Mouse (Mus musculus): ENCODE measurements at regions not wholly inside any gene's neighbourhood (a gene's known extent, or its start where the extent isn't known, plus 50 kb on each side); places are given as distances from the start of the nearest gene placed in this dataset.

DNA sequence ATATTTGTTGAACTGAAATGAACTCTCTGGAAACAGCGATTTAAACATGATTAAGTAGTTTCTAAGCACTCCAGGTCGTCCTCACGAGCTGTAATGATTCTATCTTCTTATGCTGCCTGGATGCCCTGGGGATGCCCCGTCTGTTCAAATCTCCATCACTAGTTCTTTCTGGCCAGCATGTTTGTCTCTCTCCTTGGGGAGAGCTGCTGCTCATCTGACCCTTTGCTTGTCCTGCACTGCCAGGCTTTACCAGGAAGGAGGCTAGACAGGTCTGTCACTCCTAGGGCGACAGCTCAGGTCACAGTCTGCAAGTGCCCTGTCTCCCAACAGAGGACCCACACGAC, 155.1 kb downstream of the Irx2 start:
- no peak for ATAC-seq (replicated peaks in 1 of 2; ENCODE audit: insufficient read depth in 1 of 2, low FRiP score in 2 of 2, low TSS enrichment in 1 of 2, low read depth in 1 of 2, poor library complexity in 2 of 2, severe bottlenecking in 2 of 2)

DNA sequence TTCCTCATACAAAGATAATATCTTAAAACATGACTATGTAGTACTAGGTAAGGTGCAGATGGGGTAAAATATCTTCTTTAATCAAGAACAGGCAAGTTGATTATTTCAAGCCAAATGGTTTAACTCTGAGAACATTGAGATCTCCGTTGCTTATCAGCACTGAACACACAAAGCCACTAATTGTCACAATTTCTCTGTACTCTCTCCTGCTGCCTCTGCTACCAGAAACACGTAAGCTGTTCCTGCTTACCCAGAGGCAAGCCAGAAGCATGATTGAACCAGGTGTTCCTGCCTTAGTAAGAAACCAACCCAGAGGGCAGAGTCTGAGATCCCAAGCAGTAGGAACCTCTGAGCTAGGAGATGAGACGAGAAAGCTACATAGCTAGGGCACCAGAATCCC, 164.1 kb downstream of the Irx2 start:
- ATAC-seq (replicated peaks in 1 of 2; ENCODE audit: insufficient read depth in 1 of 2, low FRiP score in 2 of 2, low TSS enrichment in 1 of 2, low read depth in 1 of 2, poor library complexity in 2 of 2, severe bottlenecking in 2 of 2): no peak

DNA sequence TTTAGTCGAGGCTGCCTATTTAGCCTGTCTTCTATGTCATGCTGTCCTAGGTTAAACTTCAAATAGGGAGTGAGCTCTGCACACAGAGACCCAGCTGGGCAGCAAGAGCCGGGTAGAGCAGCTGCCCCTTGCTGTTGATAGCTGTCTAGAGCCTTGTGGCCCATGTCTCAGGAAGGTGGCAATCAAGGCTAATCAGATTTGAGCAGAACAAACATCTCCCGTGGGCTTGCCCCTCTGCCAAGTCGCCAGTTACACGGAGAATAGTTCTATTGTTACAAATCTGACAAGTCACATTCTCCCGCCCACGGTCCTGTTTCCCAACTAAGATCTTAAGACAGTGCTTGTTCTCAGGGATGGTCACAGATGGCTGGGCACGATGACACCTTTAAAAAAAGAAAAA, 171.4 kb downstream of the Irx2 start:
- ATAC-seq (replicated peaks in 1 of 2; ENCODE audit: insufficient read depth in 1 of 2, low FRiP score in 2 of 2, low TSS enrichment in 1 of 2, low read depth in 1 of 2, poor library complexity in 2 of 2, severe bottlenecking in 2 of 2): no peak

DNA sequence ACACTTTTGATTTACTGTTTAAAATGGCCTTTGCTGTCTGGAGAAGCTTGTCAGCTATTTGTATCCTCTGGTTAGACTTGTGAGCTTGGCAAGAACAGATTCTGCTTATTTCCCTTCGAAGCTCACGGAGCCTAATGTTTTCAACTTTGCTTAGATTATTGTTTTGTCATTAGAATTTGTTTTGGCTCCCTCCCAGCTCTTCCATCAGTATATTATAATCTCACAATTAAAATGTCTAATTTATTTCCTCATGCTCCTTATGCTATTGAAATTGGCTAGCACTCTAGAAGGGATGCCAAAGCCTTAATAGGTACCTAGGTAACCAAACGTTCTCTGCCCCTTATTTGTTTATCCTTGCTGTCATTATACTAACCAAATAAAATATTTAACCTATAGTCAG, 171.9 kb downstream of the Irx2 start:
- no peak for ATAC-seq (replicated peaks in 1 of 2; ENCODE audit: insufficient read depth in 1 of 2, low FRiP score in 2 of 2, low TSS enrichment in 1 of 2, low read depth in 1 of 2, poor library complexity in 2 of 2, severe bottlenecking in 2 of 2)

DNA sequence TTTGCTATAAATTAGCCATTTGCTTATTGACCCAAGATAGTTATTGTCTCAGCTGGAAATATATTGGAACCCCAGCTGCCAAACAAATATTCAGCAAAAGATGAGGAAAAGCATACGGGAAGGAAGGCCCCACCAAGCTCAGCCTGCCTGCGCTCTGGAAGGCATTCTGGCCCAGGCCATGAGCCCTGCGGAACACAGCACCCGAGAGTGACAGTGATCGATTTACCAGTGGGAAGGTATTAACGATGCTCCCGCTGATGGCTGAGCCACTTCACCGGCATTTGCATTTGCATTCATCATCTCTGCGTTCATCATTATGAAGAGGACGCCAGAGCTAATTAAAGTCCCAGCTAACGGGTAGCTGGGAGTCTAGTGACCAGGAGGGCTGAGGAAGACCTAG, 174.8 kb downstream of the Irx2 start:
- ATAC-seq (replicated peaks in 1 of 2; ENCODE audit: insufficient read depth in 1 of 2, low FRiP score in 2 of 2, low TSS enrichment in 1 of 2, low read depth in 1 of 2, poor library complexity in 2 of 2, severe bottlenecking in 2 of 2): no peak

DNA sequence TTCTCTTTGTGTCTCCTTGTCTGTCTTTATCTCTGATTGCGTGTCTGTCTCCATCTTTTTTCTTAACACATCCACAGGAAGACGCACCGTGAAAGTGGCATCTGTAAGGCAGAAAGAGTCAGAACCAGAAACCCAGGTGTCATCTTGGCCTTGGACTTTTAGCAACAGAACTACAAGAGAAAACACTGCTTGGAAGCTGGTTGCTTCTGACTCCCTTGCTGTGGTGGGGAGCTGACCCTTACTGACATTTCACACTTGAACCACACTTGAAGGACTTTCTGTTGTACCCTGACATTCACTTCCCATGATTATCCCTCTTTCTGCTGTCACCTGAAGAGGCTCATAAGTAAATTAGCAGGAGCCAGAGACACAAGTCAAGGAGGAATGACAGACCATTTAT, 180.6 kb downstream of the Irx2 start:
- ATAC-seq (replicated peaks in 1 of 2; ENCODE audit: insufficient read depth in 1 of 2, low FRiP score in 2 of 2, low TSS enrichment in 1 of 2, low read depth in 1 of 2, poor library complexity in 2 of 2, severe bottlenecking in 2 of 2): no peak

DNA sequence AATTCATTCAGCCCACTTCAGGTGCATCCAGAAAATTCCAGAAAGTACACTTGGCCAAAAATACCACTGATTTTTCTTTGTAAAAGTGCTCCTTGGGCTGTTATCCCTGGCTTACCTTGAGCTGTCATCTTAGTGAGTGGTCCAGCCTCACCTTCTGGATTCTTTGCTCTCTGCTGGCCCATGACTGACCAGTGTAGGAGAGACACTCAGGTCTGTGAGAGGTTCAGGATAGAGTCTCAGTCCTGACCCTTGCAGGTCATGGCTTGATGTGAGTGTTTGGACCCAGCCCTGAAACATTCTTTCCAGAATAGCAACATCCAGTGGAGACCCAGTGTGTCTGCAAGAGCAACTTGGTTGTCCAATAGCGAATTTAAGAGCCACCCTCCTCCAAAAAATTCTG, 182.0 kb downstream of the Irx2 start:
- no peak for ATAC-seq (replicated peaks in 1 of 2; ENCODE audit: insufficient read depth in 1 of 2, low FRiP score in 2 of 2, low TSS enrichment in 1 of 2, low read depth in 1 of 2, poor library complexity in 2 of 2, severe bottlenecking in 2 of 2)

DNA sequence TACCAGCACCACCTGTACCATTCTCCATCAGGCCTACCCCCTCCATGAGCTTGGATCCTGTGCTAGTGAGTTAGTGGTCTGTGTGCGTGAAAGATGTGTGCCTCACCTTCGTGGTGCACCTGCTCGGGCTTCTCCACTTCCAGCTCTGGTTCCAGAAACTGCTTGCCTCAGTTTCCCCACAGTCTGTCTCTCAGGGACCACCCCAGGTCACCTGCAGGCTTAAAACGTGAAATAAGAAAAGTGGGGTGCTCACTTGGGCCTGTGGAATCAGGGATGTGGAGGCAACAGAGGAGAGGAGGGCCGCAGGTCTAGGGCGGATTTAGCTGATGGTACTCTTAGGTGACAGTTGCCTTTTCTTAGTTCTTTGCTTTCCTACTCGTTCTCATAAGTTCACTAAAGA, 186.0 kb downstream of the Irx2 start:
- no peak for ATAC-seq (replicated peaks in 1 of 2; ENCODE audit: insufficient read depth in 1 of 2, low FRiP score in 2 of 2, low TSS enrichment in 1 of 2, low read depth in 1 of 2, poor library complexity in 2 of 2, severe bottlenecking in 2 of 2)

DNA sequence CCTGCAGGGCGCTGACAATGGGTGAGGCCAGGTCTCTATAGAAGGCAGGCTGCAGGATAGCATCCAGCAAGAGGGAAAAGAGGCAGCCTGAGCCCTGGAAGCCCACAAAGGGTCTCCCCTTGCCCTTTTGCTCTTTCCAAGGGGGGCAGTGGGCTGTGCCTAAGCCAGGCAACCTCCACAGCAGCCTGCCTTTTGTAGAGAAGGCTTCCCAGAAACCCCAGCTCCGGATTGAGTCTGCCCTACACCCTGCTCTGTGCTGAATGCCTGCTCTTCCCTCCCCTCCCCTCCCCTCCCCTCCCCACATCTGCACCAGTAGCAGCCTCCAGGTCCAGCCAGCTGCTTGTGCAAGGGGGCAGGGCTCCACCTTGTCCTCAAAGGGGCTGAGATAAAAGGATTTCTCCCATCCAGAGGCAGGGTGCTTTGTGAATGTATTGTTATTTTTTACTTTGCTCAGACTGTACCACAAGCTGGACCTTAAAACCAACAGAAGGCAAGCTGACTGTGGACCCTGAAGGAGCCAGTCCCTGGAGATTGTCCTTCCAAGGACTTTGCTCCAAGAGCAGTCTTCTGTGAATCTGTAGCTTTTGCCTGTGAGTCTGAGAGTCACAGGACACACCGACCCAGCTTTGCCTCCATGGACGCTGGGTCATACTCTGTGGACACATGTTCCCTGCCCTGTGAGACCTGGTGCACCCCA, 186.8 kb downstream of the Irx2 start:
- ATAC-seq (replicated peaks in 1 of 2; ENCODE audit: insufficient read depth in 1 of 2, low FRiP score in 2 of 2, low TSS enrichment in 1 of 2, low read depth in 1 of 2, poor library complexity in 2 of 2, severe bottlenecking in 2 of 2): no peak

DNA sequence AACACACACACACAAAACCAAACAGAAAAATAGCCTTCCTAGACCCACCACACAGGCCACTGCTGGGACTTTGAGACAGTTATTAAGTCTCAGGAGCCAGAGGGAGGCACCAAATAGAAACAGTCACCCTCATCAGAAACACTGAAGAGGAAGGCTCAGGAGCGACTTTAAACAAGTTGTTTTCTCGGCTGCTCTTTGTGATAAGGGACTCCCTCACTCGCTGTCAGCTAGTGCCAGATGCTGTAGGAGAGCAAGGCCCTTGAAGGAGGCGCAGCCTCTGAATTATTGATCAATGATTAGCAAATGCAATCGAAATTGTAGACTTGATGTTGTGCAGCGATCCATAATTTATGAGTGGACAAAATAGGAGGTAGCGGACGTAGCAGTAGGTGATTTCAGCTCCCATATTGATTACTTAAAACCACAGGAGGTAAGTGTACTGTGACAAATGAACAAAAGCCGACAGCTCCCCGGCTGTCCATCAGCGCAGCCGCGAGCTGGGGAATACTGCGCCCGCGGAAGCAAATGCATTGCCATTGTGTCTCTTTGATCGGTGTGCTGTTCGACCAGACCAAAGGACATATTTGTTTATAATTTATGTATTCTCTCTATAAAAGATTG, 187.4 kb downstream of the Irx2 start:
- no peak for ATAC-seq (replicated peaks in 1 of 2; ENCODE audit: insufficient read depth in 1 of 2, low FRiP score in 2 of 2, low TSS enrichment in 1 of 2, low read depth in 1 of 2, poor library complexity in 2 of 2, severe bottlenecking in 2 of 2)

DNA sequence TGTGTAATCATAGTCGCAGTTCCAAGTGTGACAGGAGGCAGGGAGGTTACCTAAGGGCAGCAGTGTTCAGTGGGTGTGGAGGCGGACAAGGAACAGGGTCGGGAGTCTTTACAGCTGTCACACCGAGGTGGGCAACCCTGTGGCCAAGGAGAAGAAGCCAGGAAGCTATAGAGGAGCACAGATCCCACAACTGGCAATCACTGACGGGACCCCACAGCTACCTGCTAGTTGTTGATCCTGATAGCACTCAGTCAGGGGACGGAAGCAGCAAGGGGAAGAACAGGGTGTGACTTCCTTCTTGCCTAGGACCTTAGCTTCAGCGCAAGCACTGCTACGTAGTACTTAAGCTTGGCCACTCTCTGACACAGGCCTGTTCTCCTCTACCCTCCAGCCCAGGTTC, 188.2 kb downstream of the Irx2 start:
- ATAC-seq (replicated peaks in 1 of 2; ENCODE audit: insufficient read depth in 1 of 2, low FRiP score in 2 of 2, low TSS enrichment in 1 of 2, low read depth in 1 of 2, poor library complexity in 2 of 2, severe bottlenecking in 2 of 2): no peak

DNA sequence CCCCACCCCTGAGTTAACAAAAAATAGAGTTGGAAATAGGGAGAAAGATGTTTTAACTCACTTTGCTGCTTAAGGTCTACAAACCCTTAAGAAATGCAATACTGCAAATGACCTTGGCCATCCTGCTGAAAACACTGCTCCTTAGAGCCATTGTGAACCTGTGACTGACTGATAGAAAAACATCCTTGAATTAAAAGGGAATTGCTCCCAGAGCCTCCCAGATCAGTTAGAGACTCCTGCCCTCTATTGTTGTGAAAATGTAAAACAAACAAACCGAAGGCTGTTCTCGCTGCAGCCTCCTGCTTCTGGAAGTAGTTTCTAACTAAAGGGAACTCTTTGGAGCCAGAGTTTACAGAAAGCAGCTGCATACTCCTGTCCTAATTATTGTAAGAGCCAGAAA, 188.9 kb downstream of the Irx2 start:
- no peak for ATAC-seq (replicated peaks in 1 of 2; ENCODE audit: insufficient read depth in 1 of 2, low FRiP score in 2 of 2, low TSS enrichment in 1 of 2, low read depth in 1 of 2, poor library complexity in 2 of 2, severe bottlenecking in 2 of 2)

DNA sequence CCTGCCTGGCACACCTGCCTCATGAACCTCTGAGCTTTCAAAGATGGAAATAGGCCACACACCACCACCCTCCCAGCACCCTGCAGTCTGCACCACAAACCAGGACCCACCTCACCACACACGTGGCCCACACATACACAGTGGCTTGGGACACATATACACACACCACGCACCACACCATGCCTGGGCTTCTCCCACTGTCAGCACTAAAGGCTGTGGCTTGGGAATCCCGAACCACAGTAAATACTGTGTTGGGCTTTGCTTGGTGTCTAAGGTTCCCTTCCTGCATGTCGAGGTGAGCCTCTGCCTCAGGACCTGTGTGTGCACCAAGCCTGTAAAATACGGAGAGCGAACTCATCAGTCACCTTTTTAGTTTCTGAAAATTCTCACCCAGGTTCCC, 189.3 kb downstream of the Irx2 start:
- ATAC-seq (replicated peaks in 1 of 2; ENCODE audit: insufficient read depth in 1 of 2, low FRiP score in 2 of 2, low TSS enrichment in 1 of 2, low read depth in 1 of 2, poor library complexity in 2 of 2, severe bottlenecking in 2 of 2): no peak

DNA sequence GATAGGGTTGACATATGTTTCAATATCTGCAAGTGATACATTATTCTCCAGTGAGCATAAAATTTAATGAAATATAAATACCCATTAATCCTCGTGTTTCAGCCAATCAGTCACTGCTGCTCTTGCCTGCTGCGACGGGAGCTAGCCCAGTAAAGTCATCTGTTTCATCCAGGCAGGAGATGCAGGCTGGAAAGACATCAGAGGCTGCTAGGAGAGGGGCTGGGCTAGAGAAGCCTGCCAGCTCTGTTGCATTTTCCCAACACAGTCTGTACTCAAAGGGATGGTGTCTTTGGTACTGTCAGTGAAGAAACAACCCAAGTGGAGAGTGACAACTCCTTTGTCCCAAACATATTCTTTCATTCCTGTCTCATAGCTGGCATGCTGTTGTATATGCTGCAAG, 198.0 kb downstream of the Irx2 start:
- no peak for ATAC-seq (replicated peaks in 1 of 2; ENCODE audit: insufficient read depth in 1 of 2, low FRiP score in 2 of 2, low TSS enrichment in 1 of 2, low read depth in 1 of 2, poor library complexity in 2 of 2, severe bottlenecking in 2 of 2)

DNA sequence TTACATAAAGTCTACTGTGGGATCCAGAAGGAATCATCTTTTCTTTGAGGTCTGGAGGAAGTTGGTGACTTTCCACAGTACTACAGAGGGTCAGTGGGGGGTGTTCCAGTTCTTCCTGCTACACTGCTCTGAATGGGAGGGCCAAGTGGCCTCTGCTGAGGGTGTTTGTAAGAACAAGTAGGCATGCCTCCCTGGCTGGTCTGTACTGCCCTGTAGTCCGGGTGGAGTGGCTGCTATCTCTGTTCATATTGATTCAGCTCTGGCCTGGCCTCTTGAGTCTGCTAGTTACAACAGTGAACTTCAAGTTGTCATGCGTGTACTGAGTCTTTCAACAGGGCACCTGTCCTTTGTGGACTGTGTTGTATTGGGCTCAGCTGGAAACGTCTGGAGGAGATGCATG, 200.7 kb downstream of the Irx2 start:
- ATAC-seq (replicated peaks in 1 of 2; ENCODE audit: insufficient read depth in 1 of 2, low FRiP score in 2 of 2, low TSS enrichment in 1 of 2, low read depth in 1 of 2, poor library complexity in 2 of 2, severe bottlenecking in 2 of 2): no peak

DNA sequence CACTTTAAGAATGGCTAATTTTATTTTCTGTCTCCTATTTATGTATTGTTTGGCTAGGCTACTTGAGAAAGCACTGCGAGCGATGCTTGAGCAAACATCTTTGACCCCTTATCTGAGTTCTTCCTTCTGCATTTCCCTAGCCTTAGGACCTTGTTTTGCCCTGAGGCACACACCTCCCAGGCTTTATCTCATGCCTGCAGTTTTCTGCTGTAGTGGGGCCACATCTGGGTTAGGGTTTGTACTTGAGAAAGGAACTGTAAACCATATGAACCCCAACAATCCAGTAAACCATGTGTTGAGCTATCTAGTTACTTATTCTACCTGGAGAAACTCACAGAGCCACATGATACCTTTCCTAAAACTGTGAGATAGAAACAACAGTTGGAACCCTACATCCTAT, 204.7 kb downstream of the Irx2 start:
- ATAC-seq (replicated peaks in 1 of 2; ENCODE audit: insufficient read depth in 1 of 2, low FRiP score in 2 of 2, low TSS enrichment in 1 of 2, low read depth in 1 of 2, poor library complexity in 2 of 2, severe bottlenecking in 2 of 2): no peak

DNA sequence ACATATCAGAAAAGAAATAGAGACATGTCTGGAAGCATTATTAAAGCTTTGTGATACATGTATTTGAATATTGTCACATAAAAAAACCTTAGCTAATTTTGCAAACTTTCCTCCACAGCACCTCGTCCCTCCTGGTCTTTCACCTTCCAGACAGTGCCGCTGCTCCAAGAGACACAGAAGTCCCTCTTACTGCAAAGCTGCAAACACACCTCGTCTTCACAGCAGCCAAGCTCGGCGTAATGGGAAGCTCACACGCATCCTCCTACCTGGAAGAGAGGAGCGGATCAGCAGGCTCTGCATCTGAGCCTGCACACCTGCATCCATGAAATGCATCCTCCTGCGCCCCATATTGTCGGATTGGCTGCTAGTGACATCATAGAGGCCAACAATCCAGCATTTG, 208.4 kb downstream of the Irx2 start:
- ATAC-seq (replicated peaks in 1 of 2; ENCODE audit: insufficient read depth in 1 of 2, low FRiP score in 2 of 2, low TSS enrichment in 1 of 2, low read depth in 1 of 2, poor library complexity in 2 of 2, severe bottlenecking in 2 of 2): no peak

DNA sequence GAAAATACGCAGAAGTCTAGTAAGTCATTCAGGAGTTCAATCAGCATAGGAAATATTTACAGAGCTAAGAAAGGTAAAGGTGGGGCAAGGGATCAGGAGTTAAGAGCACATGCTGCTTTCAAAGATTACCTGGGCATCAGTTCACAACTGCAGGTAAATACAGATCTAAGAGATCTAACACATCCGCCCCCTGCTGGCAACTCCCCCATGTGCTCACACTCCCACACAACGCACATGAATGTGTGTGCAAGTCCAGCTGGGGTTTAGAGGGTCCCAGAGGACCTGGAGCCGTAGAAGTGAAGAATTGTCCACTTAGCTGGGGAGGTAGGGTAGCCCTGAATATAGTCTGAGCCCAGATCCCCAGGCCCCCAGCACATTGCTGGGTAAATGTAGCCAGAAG, 219.5 kb downstream of the Irx2 start:
- ATAC-seq (replicated peaks in 1 of 2; ENCODE audit: insufficient read depth in 1 of 2, low FRiP score in 2 of 2, low TSS enrichment in 1 of 2, low read depth in 1 of 2, poor library complexity in 2 of 2, severe bottlenecking in 2 of 2): no peak

DNA sequence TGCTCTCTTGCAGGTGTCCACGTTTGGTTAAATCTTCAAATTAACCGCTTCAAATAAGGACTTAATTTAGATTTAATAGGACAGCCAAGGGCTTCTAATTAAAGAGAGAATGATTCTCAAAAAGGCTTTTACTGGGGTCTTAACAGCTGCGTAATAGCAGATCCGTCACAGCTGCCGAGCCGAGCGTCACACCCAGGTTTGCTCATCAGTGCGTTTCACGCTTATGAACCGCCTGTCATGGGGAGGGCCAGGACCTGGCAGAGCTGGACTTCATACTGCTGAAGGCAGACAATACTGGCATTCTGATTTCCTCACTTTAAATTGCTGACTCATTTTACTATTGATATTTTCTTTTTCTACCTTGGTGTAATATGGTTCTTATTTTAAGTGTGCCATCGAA, 221.2 kb downstream of the Irx2 start:
- ATAC-seq (replicated peaks in 1 of 2; ENCODE audit: insufficient read depth in 1 of 2, low FRiP score in 2 of 2, low TSS enrichment in 1 of 2, low read depth in 1 of 2, poor library complexity in 2 of 2, severe bottlenecking in 2 of 2): no peak

Data from hematopoietic stem cell, adult 5-6 weeks (primary cell).